Comparison of ENCODE assay signal across 19 mouse cellular contexts in the genomic region with DNA sequence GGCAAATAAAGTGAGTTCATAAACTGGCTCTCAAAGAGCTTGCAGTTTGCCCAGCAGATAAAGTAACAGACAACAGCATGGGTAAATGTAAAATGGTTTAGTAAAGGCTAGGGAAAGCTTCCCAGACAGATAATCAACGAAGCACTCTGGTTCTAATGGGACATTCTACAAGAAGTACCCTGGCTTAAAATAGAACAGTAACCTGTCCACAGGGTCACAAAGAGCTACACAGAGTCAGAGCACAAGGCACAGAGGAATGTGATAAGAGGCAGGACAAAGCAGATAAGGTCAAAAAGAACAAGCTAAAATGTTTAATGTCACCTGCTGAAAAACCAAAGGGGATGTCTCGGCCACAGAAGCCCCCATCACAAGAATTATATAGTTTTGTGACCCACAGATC. TPM values are rescaled to one million over a fixed set of nuclear protein-coding genes. Genes with fewer than 3 reads are reported as not detected.
DNase-seq lines count a peak whose midpoint lies in the region; ATAC-seq and TF ChIP-seq lines count a peak whose summit lies in the region.
"Had no signal": no experiment of that assay in that cellular context is flagged by ENCODE, and none has a peak within 500 bp of the region (broad histone marks: within the 10 kb centered on the region; RNA-seq: fewer than 3 reads in every experiment).

No protein-coding gene starts in this region.

- H3K9me3 ChIP-seq in heart, embryonic 13.5 days, result no peaks in the 10 kb centered on the region
- H3K9me3 ChIP-seq in liver, embryonic 12.5 days (replicated peaks), result no peaks in the 10 kb centered on the region
- H3K9me3 ChIP-seq: embryonic facial prominence, embryonic 12.5 days; forebrain, embryonic 15.5 days; hindbrain, embryonic 13.5 days had no signal

- H3K4me2 ChIP-seq in heart, embryonic 13.5 days, result peak overlapping the region; percentile 46
- H3K4me2 ChIP-seq in liver, embryonic 12.5 days, result no peak overlapping the region
- H3K4me2 ChIP-seq: embryonic facial prominence, embryonic 12.5 days; forebrain, embryonic 15.5 days; hindbrain, embryonic 13.5 days had no signal

- no peak overlapping the region; the same call in 1 of the 2 replicates for H3K9ac ChIP-seq in heart, adult 2 months (ENCODE audit: low read depth, low read length)
- 0 out of 2 replicates have a peak overlapping the region, but pooled peaks have one; percentile 25 for H3K9ac ChIP-seq in heart, embryonic 13.5 days
- H3K9ac ChIP-seq in liver, adult 2 months (ENCODE audit: low read depth, low read length), result no peak overlapping the region
- H3K9ac ChIP-seq in liver, embryonic 12.5 days, result no peak overlapping the region
- H3K9ac ChIP-seq: embryonic facial prominence, embryonic 12.5 days; forebrain, embryonic 15.5 days; hindbrain, embryonic 13.5 days had no signal

- peaks cover 4% of the 10 kb centered on the region for H3K79me2 ChIP-seq in heart, adult 2 months (replicated peaks; ENCODE audit: control insufficient read depth, insufficient read depth, low read length)
- peaks cover 14% of the 10 kb centered on the region; the same call in 1 of the 2 replicates for H3K79me2 ChIP-seq in liver, adult 2 months (ENCODE audit: control insufficient read depth, insufficient read depth, low read length)

- ATAC-seq in heart, embryonic 13.5 days (ENCODE audit: extremely low read depth, insufficient number of reproducible peaks, low FRiP score, low TSS enrichment), result no peak
- no peak for ATAC-seq in liver, embryonic 12.5 days
- ATAC-seq: activated CD4-positive, CD25-positive, alpha-beta regulatory T cell, adult 4 months; forebrain, embryonic 15.5 days; hindbrain, postnatal 0 days; Patski had no signal

- H3K4me1 ChIP-seq in heart, adult 2 months (ENCODE audit: control insufficient read depth, insufficient read depth, low read length), result peaks cover 24% of the 10 kb centered on the region
- peaks cover 79% of the 10 kb centered on the region for H3K4me1 ChIP-seq in heart, embryonic 13.5 days
- peaks cover 5% of the 10 kb centered on the region for H3K4me1 ChIP-seq in liver, adult 2 months (ENCODE audit: control insufficient read depth, insufficient read depth, low read length)
- H3K4me1 ChIP-seq in liver, embryonic 12.5 days, result peaks cover 44% of the 10 kb centered on the region
- H3K4me1 ChIP-seq: embryonic facial prominence, embryonic 12.5 days; hindbrain, embryonic 13.5 days had no signal

- TF ChIP-seq EP300 in heart, adult 2 months (IDR thresholded peaks at IDR 0.05; ENCODE audit: insufficient read depth, low read depth, low read length), result no peak

- TF ChIP-seq CTCF in heart, adult 2 months (IDR thresholded peaks at IDR 0.05), result no peak
- no peak for TF ChIP-seq CTCF in liver, adult 2 months (IDR thresholded peaks at IDR 0.05; ENCODE audit: low read depth, low read length)

- peak; percentile 34; the same call in 1 of the 2 replicates for TF ChIP-seq POLR2A in heart, adult 2 months (IDR thresholded peaks at IDR 0.05; ENCODE audit: insufficient read depth, low read depth, low read length)
- no peak for TF ChIP-seq POLR2A in liver, adult 2 months (IDR thresholded peaks at IDR 0.05; ENCODE audit: extremely low read depth, insufficient read depth, low read length)

- H3K36me3 ChIP-seq in heart, adult 2 months (ENCODE audit: control insufficient read depth, insufficient read depth, low read length), result peaks cover 48% of the 10 kb centered on the region
- no peaks in the 10 kb centered on the region for H3K36me3 ChIP-seq in heart, embryonic 13.5 days
- peaks cover 2% of the 10 kb centered on the region for H3K36me3 ChIP-seq in liver, adult 2 months (ENCODE audit: control insufficient read depth, insufficient read depth, low read length)
- no peaks in the 10 kb centered on the region for H3K36me3 ChIP-seq in liver, embryonic 12.5 days
- H3K36me3 ChIP-seq: embryonic facial prominence, embryonic 12.5 days; forebrain, embryonic 15.5 days; hindbrain, embryonic 13.5 days had no signal

- no peaks in the 10 kb centered on the region for H3K27me3 ChIP-seq in heart, adult 2 months (ENCODE audit: control insufficient read depth, insufficient read depth, low read length)
- no peaks in the 10 kb centered on the region for H3K27me3 ChIP-seq in heart, embryonic 13.5 days (replicated peaks)
- no peaks in the 10 kb centered on the region for H3K27me3 ChIP-seq in liver, adult 2 months (ENCODE audit: control insufficient read depth, insufficient read depth, low read length)
- no peaks in the 10 kb centered on the region for H3K27me3 ChIP-seq in liver, embryonic 12.5 days (replicated peaks)
- H3K27me3 ChIP-seq: embryonic facial prominence, embryonic 12.5 days; forebrain, embryonic 15.5 days; hindbrain, embryonic 13.5 days; Patski had no signal

- WGBS in heart, adult 2 months, result 31% methylated on average over 2 of the region's 2 CpGs
- 18% methylated on average over 2 of the region's 2 CpGs for WGBS in heart, embryonic 13.5 days
- 48% methylated on average over 2 of the region's 2 CpGs for WGBS in liver, adult 2 months
- 27% methylated on average over 2 of the region's 2 CpGs for WGBS in liver, embryonic 12.5 days (ENCODE audit: insufficient replicate concordance)

- peak overlapping the region; percentile 88 for H3K27ac ChIP-seq in heart, adult 2 months
- H3K27ac ChIP-seq in heart, embryonic 13.5 days (replicated peaks), result peak overlapping the region; percentile 92
- no peak overlapping the region for H3K27ac ChIP-seq in liver, adult 2 months (replicated peaks; ENCODE audit: insufficient read depth, low read depth, low read length)
- no peak overlapping the region for H3K27ac ChIP-seq in liver, embryonic 12.5 days
- H3K27ac ChIP-seq: embryonic facial prominence, embryonic 12.5 days; forebrain, embryonic 15.5 days; hindbrain, embryonic 13.5 days; hindbrain, postnatal 0 days had no signal

- DNase-seq in heart, adult 2 months, result no peak
- DNase-seq in heart, postnatal 4 days, result no peak
- no peak for DNase-seq in heart, postnatal 10 days
- DNase-seq in liver, adult 2 months (ENCODE audit: extremely low read depth, low read depth, low spot score), result peak; percentile 39
- no peak for DNase-seq in right cerebral cortex, postnatal 25 days
- DNase-seq: adrenal gland, postnatal 14 days; cerebellum, adult 11-12 months; cerebellum, adult 9-10 months; cerebellum, postnatal 25 days; gastrocnemius, postnatal 10 days; kidney, adult 11 months had no signal

- intact Hi-C loops in heart, adult 2 months (cut with DNase I), result loop anchor here (2.0 kb wide), 1 partner anchor 156 kb away; no protein-coding TSS in a partner anchor
- intact Hi-C loops in heart, postnatal 10 days (cut with DNase I), result no loop called here

- H3K4me3 ChIP-seq in heart, adult 2 months, result no peak overlapping the region
- H3K4me3 ChIP-seq in heart, embryonic 13.5 days, result no peak overlapping the region
- H3K4me3 ChIP-seq in liver, adult 2 months (ENCODE audit: insufficient read depth, low read depth, low read length), result no peak overlapping the region
- no peak overlapping the region for H3K4me3 ChIP-seq in liver, embryonic 12.5 days
- H3K4me3 ChIP-seq: embryonic facial prominence, embryonic 12.5 days; forebrain, embryonic 15.5 days; hindbrain, embryonic 13.5 days had no signal

RNA-seq across cellular contexts. Expression of a gene that starts 4.7 kb away (rescaled TPM):
- 1,000 to 10,000 TPM; 5,608 to 7,152 TPM for total RNA-seq in heart, adult 2 months (2021)
- polyA plus RNA-seq in heart, adult 2 months (2012; rRNA removed), result 9,883 and 19,352 TPM in 2 replicates
- 1,000 to 10,000 TPM; 3,107 to 3,542 TPM for total RNA-seq in heart, postnatal 4 days (2021)
- 682 and 793 TPM in 2 replicates for polyA plus RNA-seq in heart, embryonic 13.5 days (2015; fragmentation: Nextera tagmentation; extraction: Ambion mirVana)
- 1,000 to 10,000 TPM; 4,397 to 5,124 TPM for total RNA-seq in heart, postnatal 10 days (2021)
- total RNA-seq in liver, adult 2 months (2014; rRNA removed), result 0.09 and 0.27 TPM in 2 replicates
- polyA plus RNA-seq in liver, adult 2 months (2012; rRNA removed), result not detected in 2 replicates
- 0.50 and 0.61 TPM in 2 replicates for polyA plus RNA-seq in liver, embryonic 12.5 days (2016; fragmentation: Nextera tagmentation; extraction: Ambion mirVana)

RNA-seq across cellular contexts. Expression of a gene that starts 47.0 kb away (rescaled TPM):
- total RNA-seq in heart, adult 2 months (2021), result 10 to 100 TPM; 16.2 to 16.5 TPM
- 4.3 and 8.3 TPM in 2 replicates for polyA plus RNA-seq in heart, adult 2 months (2012; rRNA removed)
- 10 to 100 TPM; 21.1 to 21.5 TPM for total RNA-seq in heart, postnatal 4 days (2021)
- 3.1 and 3.6 TPM in 2 replicates for polyA plus RNA-seq in heart, embryonic 13.5 days (2015; fragmentation: Nextera tagmentation; extraction: Ambion mirVana)
- 10 to 100 TPM; 18.8 to 20.9 TPM for total RNA-seq in heart, postnatal 10 days (2021)
- total RNA-seq in liver, adult 2 months (2014; rRNA removed), result 25.3 and 30.8 TPM in 2 replicates
- 3.9 and 4.2 TPM in 2 replicates for polyA plus RNA-seq in liver, adult 2 months (2012; rRNA removed)
- polyA plus RNA-seq in liver, embryonic 12.5 days (2016; fragmentation: Nextera tagmentation; extraction: Ambion mirVana), result 2.4 and 2.5 TPM in 2 replicates

Comparison
In these comparisons a context has a peak if more than half of its experiments do, and no peak if none do; other contexts are left out.
1. H3K27ac ChIP-seq: peak in heart, adult 2 months (single experiment) and heart, embryonic 13.5 days (single experiment); none in liver, adult 2 months (single experiment) and liver, embryonic 12.5 days (single experiment).
2. RNA of a gene that starts 4.7 kb away (total RNA-seq): 5,608 to 7,152 TPM in heart, adult 2 months, 4,397 to 5,124 TPM in heart, postnatal 10 days and 3,107 to 3,542 TPM in heart, postnatal 4 days; 0.09 to 0.27 TPM in liver, adult 2 months; every median in the first group is over 1,000 times any median in the second.